Mouse (Mus musculus): ENCODE data around the gene Clec10a. TPM values are rescaled to one million over a fixed set of nuclear protein-coding genes. Genes with fewer than 3 reads are reported as not detected.

The Clec10a gene
- polyA plus RNA-seq, 1 experiment, result not detected

DNA sequence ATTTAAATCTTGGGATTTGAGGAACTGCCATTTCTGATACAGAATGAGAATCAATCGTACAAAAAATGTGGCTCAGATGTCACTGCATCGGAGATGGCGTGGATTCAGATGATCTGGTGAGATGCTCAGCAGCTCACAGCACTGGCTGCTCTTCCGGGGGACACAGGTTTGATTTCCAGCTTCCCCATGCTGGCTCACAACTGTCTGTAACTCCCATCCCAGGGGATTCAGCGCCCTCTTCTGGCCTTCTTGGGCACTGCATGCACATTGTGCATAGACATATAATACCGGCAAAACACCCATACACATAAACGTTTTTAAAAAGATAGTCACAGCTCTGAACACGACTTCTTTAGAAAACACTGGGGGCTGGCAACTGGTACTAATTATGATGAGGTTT, 21.6 kb downstream of the Clec10a start:
- Histone ChIP-seq H3K4me1 (ENCODE audit: control insufficient read depth, insufficient read depth, low read length) (0 out of 2 replicates have a peak, but pooled peaks cover 2% of the 10 kb centered on the region), H3K4me3 (ENCODE audit: insufficient read depth, low read depth, low read length) (no peak overlapping the region), H3K27ac (ENCODE audit: insufficient read depth, low read depth, low read length) (no peak overlapping the region)
- no peak for TF ChIP-seq CTCF (IDR thresholded peaks at IDR 0.05; ENCODE audit: insufficient read depth, low read depth, low read length)
- no peak for TF ChIP-seq POLR2A (IDR thresholded peaks at IDR 0.05; ENCODE audit: insufficient read depth, low read depth, low read length)
- WGBS, result 72% methylated on average over 8 of the region's 8 CpGs

DNA sequence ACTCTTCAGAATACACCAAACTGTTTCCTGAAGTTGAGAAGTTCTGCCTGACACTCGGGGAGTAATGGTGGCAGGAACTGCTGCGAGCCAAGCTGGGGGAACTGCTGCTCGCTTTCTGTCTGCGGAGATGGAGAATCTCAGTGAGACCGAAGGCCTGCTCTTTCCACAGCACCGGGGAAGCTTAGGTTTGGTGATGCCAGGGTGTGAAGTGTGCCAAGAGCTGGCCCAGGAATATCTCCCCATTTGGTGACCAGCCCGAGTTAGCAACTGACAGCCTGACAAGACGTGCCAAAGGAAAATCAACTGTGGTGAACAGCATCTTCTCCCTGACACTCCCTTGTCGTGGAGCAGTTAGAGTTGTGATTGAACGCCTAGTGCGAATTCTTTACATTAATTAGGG, 22.3 kb downstream of the Clec10a start:
- Histone ChIP-seq H3K4me3 (ENCODE audit: insufficient read depth, low read depth, low read length) (no peak overlapping the region), H3K27ac (ENCODE audit: insufficient read depth, low read depth, low read length) (no peak overlapping the region), H3K4me1 (ENCODE audit: control insufficient read depth, insufficient read depth, low read length) (0 out of 2 replicates have a peak, but pooled peaks cover 2% of the 10 kb centered on the region)
- 76% methylated on average over 11 of the region's 11 CpGs for WGBS
- TF ChIP-seq POLR2A (IDR thresholded peaks at IDR 0.05; ENCODE audit: insufficient read depth, low read depth, low read length) (no peak), CTCF (IDR thresholded peaks at IDR 0.05; ENCODE audit: insufficient read depth, low read depth, low read length) (no peak)

DNA sequence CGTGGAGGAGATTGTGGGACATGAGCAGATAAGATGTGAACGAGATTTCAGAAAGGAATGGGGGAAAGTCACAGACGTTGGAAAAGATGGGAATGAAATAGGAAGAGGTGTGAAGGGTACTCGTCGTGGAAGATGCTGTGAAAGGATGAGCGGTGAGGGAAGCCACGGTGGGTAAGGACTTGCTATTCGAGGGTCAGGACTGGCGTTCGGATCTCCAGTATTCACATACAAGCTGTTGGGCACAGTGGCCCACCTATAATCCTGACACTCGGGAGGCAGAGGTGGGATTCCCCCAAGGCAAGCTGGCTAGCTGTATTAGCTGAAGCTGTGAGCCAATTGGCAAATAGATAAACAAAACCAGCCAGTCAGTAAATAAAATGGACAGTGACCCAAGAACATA, 22.8 kb downstream of the Clec10a start:
- WGBS, result 82% methylated on average over 11 of the region's 11 CpGs
- H3K4me1 ChIP-seq (ENCODE audit: control insufficient read depth, insufficient read depth, low read length), result 0 out of 2 replicates have a peak, but pooled peaks cover 2% of the 10 kb centered on the region
- H3K27ac ChIP-seq (ENCODE audit: insufficient read depth, low read depth, low read length), result no peak overlapping the region
- no peak overlapping the region for H3K4me3 ChIP-seq (ENCODE audit: insufficient read depth, low read depth, low read length)
- TF ChIP-seq CTCF (IDR thresholded peaks at IDR 0.05; ENCODE audit: insufficient read depth, low read depth, low read length) (no peak), POLR2A (IDR thresholded peaks at IDR 0.05; ENCODE audit: insufficient read depth, low read depth, low read length) (no peak)

DNA sequence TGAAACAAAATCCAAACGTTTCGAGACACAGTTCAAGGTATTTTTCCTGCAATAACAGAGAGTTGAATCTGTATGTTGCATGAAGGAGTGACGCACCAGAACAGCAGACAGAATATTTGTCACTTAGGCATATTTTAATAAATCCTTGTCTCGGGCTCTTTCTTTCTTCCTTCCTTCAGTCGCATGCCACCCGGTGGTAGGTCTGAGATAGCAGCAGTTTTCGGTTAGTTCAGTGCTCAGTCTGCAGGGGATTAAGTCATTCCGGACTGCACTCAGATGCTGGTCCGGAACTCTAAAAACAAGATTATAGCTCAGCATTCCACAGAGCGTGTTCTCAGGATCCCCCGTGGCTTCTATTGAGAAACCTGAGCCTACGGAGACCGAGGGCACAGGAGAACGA, 23.4 kb downstream of the Clec10a start:
- Histone ChIP-seq H3K27ac (ENCODE audit: insufficient read depth, low read depth, low read length) (no peak overlapping the region), H3K4me3 (ENCODE audit: insufficient read depth, low read depth, low read length) (no peak overlapping the region), H3K4me1 (ENCODE audit: control insufficient read depth, insufficient read depth, low read length) (0 out of 2 replicates have a peak, but pooled peaks cover 2% of the 10 kb centered on the region)
- no peak for TF ChIP-seq POLR2A (IDR thresholded peaks at IDR 0.05; ENCODE audit: insufficient read depth, low read depth, low read length)
- no peak for TF ChIP-seq CTCF (IDR thresholded peaks at IDR 0.05; ENCODE audit: insufficient read depth, low read depth, low read length)
- WGBS, result 20% methylated on average over 14 of the region's 14 CpGs

DNA sequence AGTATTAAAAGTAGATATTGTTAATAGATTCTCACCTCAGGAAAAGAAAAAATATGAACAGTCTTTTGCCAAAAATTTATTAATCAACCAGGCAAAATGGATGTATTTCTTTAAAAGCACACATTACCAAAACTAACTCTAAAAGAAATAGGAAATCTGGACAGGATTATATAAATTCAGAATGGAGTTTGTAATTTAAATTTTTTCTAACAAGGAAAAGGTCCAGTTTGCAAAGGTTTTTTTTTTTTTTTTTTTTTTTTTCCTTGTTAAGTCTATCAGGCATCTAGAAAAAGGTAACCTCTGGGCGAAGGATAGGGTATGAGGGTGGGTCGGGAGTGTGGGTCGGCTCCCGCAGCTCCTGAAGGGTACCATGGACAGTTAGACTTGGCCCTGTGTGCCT, 24.5 kb downstream of the Clec10a start:
- no peak overlapping the region for H3K4me3 ChIP-seq (ENCODE audit: insufficient read depth, low read depth, low read length)
- 95% methylated on average over 4 of the region's 4 CpGs for WGBS
- TF ChIP-seq POLR2A (IDR thresholded peaks at IDR 0.05; ENCODE audit: insufficient read depth, low read depth, low read length) (no peak), CTCF (IDR thresholded peaks at IDR 0.05; ENCODE audit: insufficient read depth, low read depth, low read length) (no peak)
- H3K4me1 ChIP-seq (ENCODE audit: control insufficient read depth, insufficient read depth, low read length), result 0 out of 2 replicates have a peak, but pooled peaks cover 2% of the 10 kb centered on the region
- H3K27ac ChIP-seq (ENCODE audit: insufficient read depth, low read depth, low read length), result no peak overlapping the region

DNA sequence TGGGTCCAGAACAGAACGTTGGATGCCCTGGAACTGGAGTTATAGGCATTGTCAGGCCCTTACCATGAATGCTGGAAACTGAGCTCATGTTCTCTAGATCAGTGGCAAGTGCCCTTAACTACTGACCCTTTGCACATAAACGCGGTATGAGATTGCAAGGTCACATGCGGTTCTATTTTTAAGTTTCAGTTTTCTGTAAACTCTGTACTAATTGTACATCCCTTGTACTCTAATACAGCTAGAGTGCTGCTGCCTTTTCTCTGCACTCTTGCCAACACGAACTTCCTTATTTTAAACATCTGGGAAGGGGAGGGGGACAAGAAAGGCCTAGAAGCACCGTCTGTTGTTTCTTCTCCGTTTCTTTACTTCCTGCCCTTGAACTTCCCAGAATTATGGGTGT, 29.1 kb downstream of the Clec10a start:
- TF ChIP-seq CTCF (IDR thresholded peaks at IDR 0.05; ENCODE audit: insufficient read depth, low read depth, low read length), result no peak
- no peak for TF ChIP-seq POLR2A (IDR thresholded peaks at IDR 0.05; ENCODE audit: insufficient read depth, low read depth, low read length)
- no peak overlapping the region for H3K4me3 ChIP-seq (ENCODE audit: insufficient read depth, low read depth, low read length)
- no peak overlapping the region for H3K27ac ChIP-seq (ENCODE audit: insufficient read depth, low read depth, low read length)
- H3K4me1 ChIP-seq (ENCODE audit: control insufficient read depth, insufficient read depth, low read length), result no peaks in the 10 kb centered on the region
- WGBS, result 77% methylated on average over 7 of the region's 7 CpGs

DNA sequence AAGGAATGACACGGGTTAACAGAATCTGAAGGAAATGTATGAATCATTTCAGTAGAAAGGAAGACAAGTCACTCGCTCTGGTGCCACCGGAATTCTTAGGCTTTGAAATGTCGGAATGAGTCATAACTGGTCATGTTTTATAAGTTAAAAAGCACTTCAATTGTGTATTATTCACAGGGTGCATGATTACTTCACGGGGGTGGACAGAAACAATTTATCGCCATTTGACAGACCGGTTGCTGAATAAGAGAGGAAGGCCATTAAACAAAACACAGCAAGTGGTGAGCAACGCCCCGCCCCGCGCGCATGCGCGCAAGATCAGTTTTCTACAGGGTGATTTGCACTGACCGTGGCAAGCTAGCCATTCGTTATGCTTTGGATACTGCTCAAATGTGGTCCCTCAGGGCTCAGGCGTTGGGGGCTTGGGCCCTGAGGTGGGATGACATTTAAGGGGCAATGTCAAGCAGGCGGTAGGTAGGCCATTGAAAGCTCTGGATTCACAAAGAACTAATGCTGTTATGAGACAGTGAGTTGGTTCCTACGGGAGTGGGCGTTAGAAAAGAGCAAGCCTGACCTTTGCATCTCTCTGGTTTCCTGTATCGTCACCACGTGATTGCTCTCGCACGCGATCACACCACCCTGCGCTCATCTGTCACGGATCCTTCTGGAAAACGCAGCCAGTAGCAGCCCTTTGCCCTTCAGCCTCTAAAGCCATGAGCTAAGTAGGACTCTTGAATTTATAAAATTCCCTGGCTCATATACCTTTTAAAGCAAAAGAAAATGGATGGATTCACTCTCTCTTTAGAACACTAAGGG, 33.5 kb downstream of the Clec10a start:
- Histone ChIP-seq H3K4me3 (ENCODE audit: insufficient read depth, low read depth, low read length) (no peak overlapping the region), H3K4me1 (ENCODE audit: control insufficient read depth, insufficient read depth, low read length) (no peaks in the 10 kb centered on the region), H3K27ac (ENCODE audit: insufficient read depth, low read depth, low read length) (no peak overlapping the region)
- no peak for TF ChIP-seq POLR2A (IDR thresholded peaks at IDR 0.05; ENCODE audit: insufficient read depth, low read depth, low read length)
- TF ChIP-seq CTCF (IDR thresholded peaks at IDR 0.05; ENCODE audit: insufficient read depth, low read depth, low read length), result no peak
- 87% methylated on average over 28 of the region's 28 CpGs for WGBS

DNA sequence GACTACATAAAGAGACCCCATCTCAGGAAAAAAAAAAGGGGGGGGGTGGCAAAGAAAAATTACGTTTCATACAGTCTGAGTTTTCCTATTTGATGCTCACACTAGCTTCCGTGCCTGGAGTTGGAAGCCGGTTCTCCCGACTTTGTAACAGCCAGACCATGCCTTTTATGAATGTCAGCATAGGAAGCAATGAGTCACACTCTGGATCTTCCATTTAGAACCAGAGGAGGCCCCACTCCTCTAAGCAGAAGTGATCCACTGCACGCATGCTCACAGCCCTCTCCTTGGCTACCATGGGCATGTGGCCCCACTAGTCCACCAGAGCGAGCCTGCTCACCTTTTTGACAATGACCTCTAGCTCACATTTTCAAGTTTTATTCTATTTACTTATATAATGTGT, 35.2 kb downstream of the Clec10a start:
- no peak overlapping the region for H3K27ac ChIP-seq (ENCODE audit: insufficient read depth, low read depth, low read length)
- no peak for TF ChIP-seq CTCF (IDR thresholded peaks at IDR 0.05; ENCODE audit: insufficient read depth, low read depth, low read length)
- TF ChIP-seq POLR2A (IDR thresholded peaks at IDR 0.05; ENCODE audit: insufficient read depth, low read depth, low read length), result no peak
- no peaks in the 10 kb centered on the region for H3K4me1 ChIP-seq (ENCODE audit: control insufficient read depth, insufficient read depth, low read length)
- 73% methylated on average over 6 of the region's 6 CpGs for WGBS
- H3K4me3 ChIP-seq (ENCODE audit: insufficient read depth, low read depth, low read length), result no peak overlapping the region

DNA sequence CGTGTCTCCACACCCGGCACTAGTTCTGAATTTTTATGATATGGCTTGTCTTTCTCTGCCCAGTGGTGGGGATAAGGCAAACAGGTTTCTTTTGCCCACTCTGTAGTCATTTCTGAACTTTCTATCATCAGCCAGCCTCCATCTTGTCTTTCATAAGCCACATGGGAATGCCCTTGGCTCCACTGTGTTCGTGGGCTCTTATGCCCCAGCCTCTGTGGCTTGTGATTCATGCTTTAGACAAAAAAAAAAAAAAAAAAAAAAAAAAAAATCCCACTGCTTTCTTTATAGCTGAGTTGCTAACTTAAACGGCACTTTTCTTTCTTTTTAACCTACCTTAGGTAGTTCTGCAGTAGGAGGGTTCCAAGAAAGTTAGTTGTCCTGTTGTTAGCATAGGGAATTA, 36.2 kb downstream of the Clec10a start:
- 65% methylated on average over 4 of the region's 4 CpGs for WGBS
- H3K27ac ChIP-seq (ENCODE audit: insufficient read depth, low read depth, low read length), result no peak overlapping the region
- TF ChIP-seq CTCF (IDR thresholded peaks at IDR 0.05; ENCODE audit: insufficient read depth, low read depth, low read length) (no peak), POLR2A (IDR thresholded peaks at IDR 0.05; ENCODE audit: insufficient read depth, low read depth, low read length) (no peak)
- no peak overlapping the region for H3K4me3 ChIP-seq (ENCODE audit: insufficient read depth, low read depth, low read length)
- H3K4me1 ChIP-seq (ENCODE audit: control insufficient read depth, insufficient read depth, low read length), result no peaks in the 10 kb centered on the region
